Mouse (Mus musculus): ENCODE measurements around the gene Epha10. TPM values are rescaled to one million over a fixed set of nuclear protein-coding genes. Genes with fewer than 3 reads are reported as not detected.
A peak's percentile ranks its signal among the peaks of the same experiment; 100 is the strongest.

Epha10 gene
- 0.21 and 0.56 TPM in 2 replicates for polyA plus RNA-seq (2014; fragmentation: Nextera tagmentation; extraction: Ambion mirVana)

GRCm38 (mm10) chr4:124880599-124880998 lies at the start of gene Epha10:
Gene Epha10 (plus strand): TSS chr4:124880899.
- Histone ChIP-seq H3K9me3 (ENCODE audit: control insufficient read depth, low read depth, low read length) (no peaks in the 10 kb centered on the region), H3K27ac (ENCODE audit: low read length) (no peak within 1 kb of the TSS), H3K36me3 (ENCODE audit: control insufficient read depth, insufficient read depth, low read length) (no peaks in the 10 kb centered on the region), H3K4me1 (ENCODE audit: control insufficient read depth, insufficient read depth, low read length) (0 out of 2 replicates have a peak, but pooled peaks cover 6% of the 10 kb centered on the region), H3K27me3 (ENCODE audit: control insufficient read depth, insufficient read depth, low read length) (peaks cover 24% of the 10 kb centered on the region), H3K4me3 (ENCODE audit: low read depth, low read length) (peak within 1 kb of the TSS; percentile 24), H3K9ac (replicated peaks; ENCODE audit: low read depth, low read length) (no peak within 1 kb of the TSS), H3K4me2 (replicated peaks; ENCODE audit: low read depth, low read length) (peak within 1 kb of the TSS; percentile 42)
- ATAC-seq (ENCODE audit: insufficient number of reproducible peaks, insufficient read depth, low FRiP score, low read depth): no peak
- 8% methylated on average over 11 of the region's 11 CpGs for WGBS

- Histone ChIP-seq H3K4me3 (ENCODE audit: low read depth, low read length) (no peak overlapping the region), H3K9ac (replicated peaks; ENCODE audit: low read depth, low read length) (no peak overlapping the region), H3K27ac (ENCODE audit: low read length) (no peak overlapping the region), H3K4me2 (replicated peaks; ENCODE audit: low read depth, low read length) (no peak overlapping the region), H3K27me3 (ENCODE audit: control insufficient read depth, insufficient read depth, low read length) (no peaks in the 10 kb centered on the region), H3K36me3 (ENCODE audit: control insufficient read depth, insufficient read depth, low read length) (peaks cover 21% of the 10 kb centered on the region), H3K9me3 (ENCODE audit: control insufficient read depth, low read depth, low read length) (no peaks in the 10 kb centered on the region), H3K4me1 (ENCODE audit: control insufficient read depth, insufficient read depth, low read length) (no peaks in the 10 kb centered on the region)
- no peak for ATAC-seq (ENCODE audit: insufficient number of reproducible peaks, insufficient read depth, low FRiP score, low read depth)
- WGBS: 96% methylated on average over 10 of the region's 10 CpGs
Measured at GRCm38 (mm10) chr4:124832796-124833195, 47.9 kb upstream of the Epha10 start.

- 86% methylated on average over 14 of the region's 14 CpGs for WGBS
- no peak overlapping the region for H3K4me2 ChIP-seq (replicated peaks; ENCODE audit: low read depth, low read length)
- no peak for ATAC-seq (ENCODE audit: insufficient number of reproducible peaks, insufficient read depth, low FRiP score, low read depth)
- H3K9ac ChIP-seq (replicated peaks; ENCODE audit: low read depth, low read length): no peak overlapping the region
- H3K4me3 ChIP-seq (ENCODE audit: low read depth, low read length): no peak overlapping the region
- peaks cover 14% of the 10 kb centered on the region for H3K36me3 ChIP-seq (ENCODE audit: control insufficient read depth, insufficient read depth, low read length)
- no peaks in the 10 kb centered on the region for H3K27me3 ChIP-seq (ENCODE audit: control insufficient read depth, insufficient read depth, low read length)
- no peaks in the 10 kb centered on the region for H3K9me3 ChIP-seq (ENCODE audit: control insufficient read depth, low read depth, low read length)
- no peaks in the 10 kb centered on the region for H3K4me1 ChIP-seq (ENCODE audit: control insufficient read depth, insufficient read depth, low read length)
- H3K27ac ChIP-seq (ENCODE audit: low read length): no peak overlapping the region
Measured at GRCm38 (mm10) chr4:124838035-124838700, 42.5 kb upstream of the Epha10 start.

- H3K9ac ChIP-seq (replicated peaks; ENCODE audit: low read depth, low read length): no peak overlapping the region
- H3K36me3 ChIP-seq (ENCODE audit: control insufficient read depth, insufficient read depth, low read length): peaks cover 16% of the 10 kb centered on the region
- H3K27me3 ChIP-seq (ENCODE audit: control insufficient read depth, insufficient read depth, low read length): no peaks in the 10 kb centered on the region
- H3K4me2 ChIP-seq (replicated peaks; ENCODE audit: low read depth, low read length): no peak overlapping the region
- ATAC-seq (ENCODE audit: insufficient number of reproducible peaks, insufficient read depth, low FRiP score, low read depth): no peak
- H3K27ac ChIP-seq (ENCODE audit: low read length): no peak overlapping the region
- H3K9me3 ChIP-seq (ENCODE audit: control insufficient read depth, low read depth, low read length): no peaks in the 10 kb centered on the region
- 89% methylated on average over 1 of the region's 1 CpGs for WGBS
- H3K4me3 ChIP-seq (ENCODE audit: low read depth, low read length): no peak overlapping the region
- H3K4me1 ChIP-seq (ENCODE audit: control insufficient read depth, insufficient read depth, low read length): no peaks in the 10 kb centered on the region
Measured at GRCm38 (mm10) chr4:124840998-124841397, 39.7 kb upstream of the Epha10 start.

- H3K27me3 ChIP-seq (ENCODE audit: control insufficient read depth, insufficient read depth, low read length): no peaks in the 10 kb centered on the region
- no peak overlapping the region for H3K27ac ChIP-seq (ENCODE audit: low read length)
- 47% methylated on average over 11 of the region's 11 CpGs for WGBS
- no peaks in the 10 kb centered on the region for H3K4me1 ChIP-seq (ENCODE audit: control insufficient read depth, insufficient read depth, low read length)
- no peak overlapping the region for H3K4me2 ChIP-seq (replicated peaks; ENCODE audit: low read depth, low read length)
- no peak overlapping the region for H3K4me3 ChIP-seq (ENCODE audit: low read depth, low read length)
- H3K9ac ChIP-seq (replicated peaks; ENCODE audit: low read depth, low read length): no peak overlapping the region
- H3K36me3 ChIP-seq (ENCODE audit: control insufficient read depth, insufficient read depth, low read length): peaks cover 7% of the 10 kb centered on the region
- ATAC-seq (ENCODE audit: insufficient number of reproducible peaks, insufficient read depth, low FRiP score, low read depth): no peak
- no peaks in the 10 kb centered on the region for H3K9me3 ChIP-seq (ENCODE audit: control insufficient read depth, low read depth, low read length)
Measured at GRCm38 (mm10) chr4:124843493-124843892, 37.2 kb upstream of the Epha10 start.

GRCm38 (mm10) chr4:124847573-124847972 lies 33.1 kb upstream of the Epha10 start:
- peaks cover 5% of the 10 kb centered on the region for H3K36me3 ChIP-seq (ENCODE audit: control insufficient read depth, insufficient read depth, low read length)
- 11% methylated on average over 8 of the region's 8 CpGs for WGBS
- H3K27ac ChIP-seq (ENCODE audit: low read length): no peak overlapping the region
- H3K9me3 ChIP-seq (ENCODE audit: control insufficient read depth, low read depth, low read length): no peaks in the 10 kb centered on the region
- no peaks in the 10 kb centered on the region for H3K27me3 ChIP-seq (ENCODE audit: control insufficient read depth, insufficient read depth, low read length)
- no peak overlapping the region for H3K9ac ChIP-seq (replicated peaks; ENCODE audit: low read depth, low read length)
- no peak overlapping the region for H3K4me2 ChIP-seq (replicated peaks; ENCODE audit: low read depth, low read length)
- no peak for ATAC-seq (ENCODE audit: insufficient number of reproducible peaks, insufficient read depth, low FRiP score, low read depth)
- H3K4me3 ChIP-seq (ENCODE audit: low read depth, low read length): no peak overlapping the region
- peaks cover 6% of the 10 kb centered on the region; the same call in 1 of the 2 replicates for H3K4me1 ChIP-seq (ENCODE audit: control insufficient read depth, insufficient read depth, low read length)

GRCm38 (mm10) chr4:124849631-124850260 lies 31.0 kb upstream of the Epha10 start:
- peaks cover 13% of the 10 kb centered on the region for H3K36me3 ChIP-seq (ENCODE audit: control insufficient read depth, insufficient read depth, low read length)
- 1% methylated on average over 24 of the region's 24 CpGs for WGBS

GRCm38 (mm10) chr4:124850261-124850913 lies 30.3 kb upstream of the Epha10 start, which contains the start of gene Yrdc:
Gene Yrdc (plus strand): TSS chr4:124850679.
- under 1% methylated on average over 89 of the region's 90 CpGs for WGBS
- peak within 1 kb of the TSS; percentile 69 for H3K4me2 ChIP-seq (replicated peaks; ENCODE audit: low read depth, low read length)
- H3K36me3 ChIP-seq (ENCODE audit: control insufficient read depth, insufficient read depth, low read length): peaks cover 16% of the 10 kb centered on the region
- no peaks in the 10 kb centered on the region for H3K9me3 ChIP-seq (ENCODE audit: control insufficient read depth, low read depth, low read length)
- peak within 1 kb of the TSS; percentile 95 for H3K27ac ChIP-seq (ENCODE audit: low read length)
- peak within 1 kb of the TSS; percentile 97 for H3K4me3 ChIP-seq (ENCODE audit: low read depth, low read length)
- peak within 1 kb of the TSS; percentile 85 for H3K9ac ChIP-seq (replicated peaks; ENCODE audit: low read depth, low read length)
- peak; percentile 93 for ATAC-seq (ENCODE audit: insufficient number of reproducible peaks, insufficient read depth, low FRiP score, low read depth)
- no peaks in the 10 kb centered on the region for H3K27me3 ChIP-seq (ENCODE audit: control insufficient read depth, insufficient read depth, low read length)
- peaks cover 6% of the 10 kb centered on the region; the same call in 1 of the 2 replicates for H3K4me1 ChIP-seq (ENCODE audit: control insufficient read depth, insufficient read depth, low read length)

More at GRCm38 (mm10) chr4:124849631-124850260, 31.0 kb upstream of the Epha10 start:
- Histone ChIP-seq H3K27me3 (ENCODE audit: control insufficient read depth, insufficient read depth, low read length) (no peaks in the 10 kb centered on the region), H3K4me2 (replicated peaks; ENCODE audit: low read depth, low read length) (peak overlapping the region; percentile 69), H3K4me3 (ENCODE audit: low read depth, low read length) (peak overlapping the region; percentile 97), H3K9ac (replicated peaks; ENCODE audit: low read depth, low read length) (peak overlapping the region; percentile 85), H3K4me1 (ENCODE audit: control insufficient read depth, insufficient read depth, low read length) (peaks cover 6% of the 10 kb centered on the region; the same call in 1 of the 2 replicates), H3K27ac (ENCODE audit: low read length) (peak overlapping the region; percentile 95), H3K9me3 (ENCODE audit: control insufficient read depth, low read depth, low read length) (no peaks in the 10 kb centered on the region)
- peak; percentile 30; the same call in 1 of the 2 replicates for ATAC-seq (ENCODE audit: insufficient number of reproducible peaks, insufficient read depth, low FRiP score, low read depth)

Data from stomach, embryonic 14.5 days (tissue).